Mouse (Mus musculus) cerebellum, adult 2 months (tissue): ENCODE measurements around the gene Atp6v1e1.

Experiments used
- CTCF ChIP-seq: fragments of 200-500 bp; IDR thresholded peaks from 2 replicates; pipeline ENCODE4 v1.5.1; 2011; ENCODE audit warnings: low read depth, mild to moderate bottlenecking, control low read depth, low read length, moderate library complexity, borderline replicate concordance; ENCODE audit not compliant: insufficient read depth
- POLR2A ChIP-seq: fragments of 200-500 bp; IDR thresholded peaks from 2 replicates; pipeline ENCODE4 v1.6.1; 2011; ENCODE audit warnings: low read length, control low read depth, borderline replicate concordance; ENCODE audit not compliant: insufficient read depth

DNA sequence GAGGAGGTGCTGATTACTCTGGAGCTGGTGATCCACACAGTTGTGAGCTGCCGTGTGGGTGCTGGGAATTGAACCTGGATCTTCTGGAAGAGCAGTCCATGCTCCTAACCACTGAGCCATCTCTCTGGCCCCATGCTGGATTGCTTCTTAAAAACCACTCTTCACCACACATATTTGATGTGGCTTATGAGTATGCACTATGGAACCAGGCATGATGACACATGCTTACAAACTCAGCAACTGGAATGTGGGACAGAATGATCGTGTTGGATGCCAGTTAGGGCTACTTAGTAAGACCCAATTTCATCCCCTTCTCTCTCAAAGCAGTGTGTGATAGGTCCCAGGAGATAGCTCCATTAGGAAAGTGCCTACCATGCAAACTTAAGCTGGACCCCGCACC, 37.5 kb upstream of the Atp6v1e1 start:
- TF ChIP-seq CTCF (no peak), POLR2A (no peak)
